Mouse (Mus musculus): ENCODE measurements around the gene Gdf15.
A peak's percentile ranks its signal among the peaks of the same experiment; 100 is the strongest.
"Not testable (repeated sequence)": the region's sequence is repeated elsewhere in the genome, so short reads cannot be mapped to it uniquely, and the experiment has no call there.

Gene Gdf15

GRCm38 (mm10) chr8:70602139-70602811 lies 30.0 kb downstream of the Gdf15 start:
- DNase-seq: no peak

- DNase-seq: peak; percentile 91
Measured at GRCm38 (mm10) chr8:70601271-70601649, 31.0 kb downstream of the Gdf15 start.

GRCm38 (mm10) chr8:70600473-70601270 lies 31.6 kb downstream of the Gdf15 start:
- DNase-seq: peak; percentile 75

- DNase-seq: no peak
Measured at GRCm38 (mm10) chr8:70599507-70600290, 32.6 kb downstream of the Gdf15 start.

- DNase-seq: peak; percentile 46
Measured at GRCm38 (mm10) chr8:70598722-70599121, 33.5 kb downstream of the Gdf15 start.

GRCm38 (mm10) chr8:70598283-70598682 lies 34.0 kb downstream of the Gdf15 start:
- DNase-seq: peak; percentile 89

- no peak for DNase-seq
Measured at GRCm38 (mm10) chr8:70597417-70598272, 34.6 kb downstream of the Gdf15 start.

GRCm38 (mm10) chr8:70596775-70597416 lies 35.4 kb downstream of the Gdf15 start:
- no peak for DNase-seq

GRCm38 (mm10) chr8:70596216-70596615 lies 36.0 kb downstream of the Gdf15 start:
- DNase-seq: no peak

GRCm38 (mm10) chr8:70595811-70596210 lies 36.4 kb downstream of the Gdf15 start:
- no peak for DNase-seq

GRCm38 (mm10) chr8:70594621-70595564 lies 37.4 kb downstream of the Gdf15 start:
- DNase-seq: peak; percentile 47

GRCm38 (mm10) chr8:70593961-70594609 lies 38.2 kb downstream of the Gdf15 start, which contains the start of gene Isyna1:
TSS of gene Isyna1 (plus strand) at chr8:70594373.
- DNase-seq: peak; percentile 93

GRCm38 (mm10) chr8:70593173-70593572 lies 39.1 kb downstream of the Gdf15 start:
- peak; percentile 67 for DNase-seq

- no peak for DNase-seq
Measured at GRCm38 (mm10) chr8:70591569-70591968, 40.7 kb downstream of the Gdf15 start.

- DNase-seq: not testable (repeated sequence)
Measured at GRCm38 (mm10) chr8:70587955-70588354, 44.3 kb downstream of the Gdf15 start.

- DNase-seq: peak; percentile 77
Measured at GRCm38 (mm10) chr8:70585258-70585652, 47.0 kb downstream of the Gdf15 start.

- DNase-seq: no peak
Measured at GRCm38 (mm10) chr8:70584606-70585257, 47.5 kb downstream of the Gdf15 start.

GRCm38 (mm10) chr8:70583476-70584387 lies 48.5 kb downstream of the Gdf15 start:
- DNase-seq: no peak

Measured in lung, postnatal 10 days (tissue).